Mouse (Mus musculus) layer of hippocampus, postnatal 25 days (tissue): ENCODE results near the gene Snrnp35. TPM values are rescaled to one million over a fixed set of nuclear protein-coding genes. Genes with fewer than 3 reads are reported as not detected.
"Not testable (repeated sequence)": the region's sequence is repeated elsewhere in the genome, so short reads cannot be mapped to it uniquely, and the experiment has no call there.

Experiments used
- DNase-seq, 2 experiments: peaks; one replicate each; pipeline ENCODE4 v3.0.0; 2022; ENCODE audit warnings: mixed read lengths in 2 of 2, low spot score in 1 of 2; ENCODE audit errors: extremely low spot score in 1 of 2
- total RNA-seq, 2 experiments: library from RNA; stranded (reverse); gene quantifications; 2 replicates each; pipeline ENCODE4 v1.2.3; 2021

Gene Snrnp35
- total RNA-seq, 2 experiments from 2014 or later: 20.6 to 25.9 TPM

- DNase-seq: no peak
These were observed 16.1 kb downstream of the Snrnp35 start for GRCm38 (mm10) chr5:124499001-124499400.

- not testable (repeated sequence) for DNase-seq
These were observed 17.1 kb downstream of the Snrnp35 start for GRCm38 (mm10) chr5:124500037-124500436.

GRCm38 (mm10) chr5:124500573-124500972, 17.6 kb downstream of the Snrnp35 start:
- no peak for DNase-seq

- no peak for DNase-seq
These were observed 18.6 kb downstream of the Snrnp35 start for GRCm38 (mm10) chr5:124501541-124501940.

- peak; percentile 49 to 64 for DNase-seq
These were observed 20.8 kb downstream of the Snrnp35 start for GRCm38 (mm10) chr5:124503742-124504141.

GRCm38 (mm10) chr5:124505235-124505634, 22.3 kb downstream of the Snrnp35 start:
- DNase-seq: no peak

GRCm38 (mm10) chr5:124506731-124507359, 23.9 kb downstream of the Snrnp35 start:
- no peak for DNase-seq

GRCm38 (mm10) chr5:124509200-124509599, 26.3 kb downstream of the Snrnp35 start:
- no peak for DNase-seq

- no peak for DNase-seq
These were observed 26.9 kb downstream of the Snrnp35 start for GRCm38 (mm10) chr5:124509742-124510237.

- DNase-seq: no peak
These were observed 27.7 kb downstream of the Snrnp35 start for GRCm38 (mm10) chr5:124510536-124511050.

- DNase-seq: no peak
These were observed 32.9 kb downstream of the Snrnp35 start for GRCm38 (mm10) chr5:124515789-124516188.

- DNase-seq: peak; percentile 46 to 49
These were observed 35.7 kb downstream of the Snrnp35 start for GRCm38 (mm10) chr5:124518648-124519047.

- DNase-seq: no peak
These were observed 38.7 kb downstream of the Snrnp35 start for GRCm38 (mm10) chr5:124521588-124521987.

- no peak for DNase-seq
These were observed 40.1 kb downstream of the Snrnp35 start for GRCm38 (mm10) chr5:124523032-124523431.

GRCm38 (mm10) chr5:124524943-124525342, 42.0 kb downstream of the Snrnp35 start:
- DNase-seq: no peak

- no peak for DNase-seq
These were observed 45.4 kb downstream of the Snrnp35 start for GRCm38 (mm10) chr5:124528351-124528750.

GRCm38 (mm10) chr5:124528791-124529190, 45.9 kb downstream of the Snrnp35 start:
- no peak for DNase-seq

GRCm38 (mm10) chr5:124529191-124529651, 46.3 kb downstream of the Snrnp35 start:
- no peak for DNase-seq

- DNase-seq: no peak
These were observed 46.8 kb downstream of the Snrnp35 start for GRCm38 (mm10) chr5:124529697-124530096.

- peak; percentile 66 to 68 for DNase-seq
These were observed 48.0 kb downstream of the Snrnp35 start, which contains the start of gene Rilpl1 for GRCm38 (mm10) chr5:124530655-124531582. Rilpl1 (minus strand) TSS chr5:124531391.

- DNase-seq: no peak
These were observed 48.6 kb downstream of the Snrnp35 start for GRCm38 (mm10) chr5:124531583-124531930.
